Mouse (Mus musculus) heart, postnatal 0 days (tissue): ENCODE measurements around the gene Tifab.

Experiments
- CTCF ChIP-seq: IDR thresholded peaks from 2 replicates; pipeline ENCODE4 v1.5.1; 2016; ENCODE audit warnings: antibody characterized with exemption, control low read depth, low read depth
- EP300 ChIP-seq: IDR thresholded peaks from 2 replicates; pipeline ENCODE4 v1.6.1; 2016; ENCODE audit warnings: antibody characterized with exemption, low read depth

- TF ChIP-seq CTCF (no peak), EP300 (no peak)
Measured at GRCm38 (mm10) chr13:56197031-56197430, 18.3 kb upstream of the Tifab start.
